Mouse (Mus musculus) midbrain, embryonic 13.5 days (tissue): Measurements from ENCODE around the gene Ifnl2. TPM values are rescaled to one million over a fixed set of nuclear protein-coding genes. Genes with fewer than 3 reads are reported as not detected.
"Not testable (repeated sequence)": the region's sequence is repeated elsewhere in the genome, so short reads cannot be mapped to it uniquely, and the experiment has no call there.

Experiments
- ATAC-seq: fragments of 200-750 bp; cut with Nextera tagmentation; 2 replicates; pipeline ENCODE4 v1.8.0; 2017; ENCODE audit warnings: mild to moderate bottlenecking, moderate TSS enrichment, moderate library complexity
- H3K27ac ChIP-seq: fragments of 300-500 bp; sonication (generic); 2 replicates; pipeline ENCODE4 v1.5.1; 2015; ENCODE audit warnings: inconsistent platforms, mild to moderate bottlenecking, moderate library complexity
- H3K27me3 ChIP-seq: fragments of 300-500 bp; sonication (generic); 2 replicates; pipeline ENCODE4 v1.6.1; 2015; ENCODE audit warnings: mild to moderate bottlenecking, inconsistent platforms
- H3K36me3 ChIP-seq: fragments of 300-500 bp; sonication (generic); 2 replicates; pipeline ENCODE4 v1.6.1; 2015; ENCODE audit warnings: mild to moderate bottlenecking, inconsistent platforms
- H3K4me1 ChIP-seq: fragments of 300-500 bp; sonication (generic); replicated peaks from 2 replicates; pipeline ENCODE4 v1.6.1; 2015; ENCODE audit warnings: inconsistent platforms
- H3K4me2 ChIP-seq: fragments of 300-500 bp; sonication (generic); replicated peaks from 2 replicates; pipeline ENCODE4 v1.6.1; 2015; ENCODE audit warnings: moderate library complexity, mild to moderate bottlenecking, inconsistent platforms
- H3K4me3 ChIP-seq: fragments of 300-500 bp; sonication (generic); replicated peaks from 2 replicates; pipeline ENCODE4 v1.5.1; 2015; ENCODE audit warnings: mild to moderate bottlenecking, inconsistent platforms
- H3K9ac ChIP-seq: fragments of 300-500 bp; sonication (generic); replicated peaks from 2 replicates; pipeline ENCODE4 v1.6.1; 2015; ENCODE audit warnings: mild to moderate bottlenecking, inconsistent platforms
- H3K9me3 ChIP-seq: fragments of 300-500 bp; sonication (generic); 2 replicates; pipeline ENCODE4 v1.6.1; 2016; ENCODE audit warnings: mild to moderate bottlenecking, inconsistent platforms
- WGBS: fragments of 180-500 bp; shearing (Covaris S2); methylation state at CpG from one replicate; pipeline ENCODE4 v1.1.7; 2015; 5-methylcytosine and 5-hydroxymethylcytosine counted together
- polyA plus RNA-seq: library from polyadenylated mRNA; unstranded; fragments of >200 nt; fragmentation: Nextera tagmentation; extraction: Ambion mirVana; gene quantifications from 2 replicates; pipeline ENCODE4 v1.2.1, GENCODE M21; 2015

Ifnl2 gene
- not detected in 2 replicates for polyA plus RNA-seq

DNA sequence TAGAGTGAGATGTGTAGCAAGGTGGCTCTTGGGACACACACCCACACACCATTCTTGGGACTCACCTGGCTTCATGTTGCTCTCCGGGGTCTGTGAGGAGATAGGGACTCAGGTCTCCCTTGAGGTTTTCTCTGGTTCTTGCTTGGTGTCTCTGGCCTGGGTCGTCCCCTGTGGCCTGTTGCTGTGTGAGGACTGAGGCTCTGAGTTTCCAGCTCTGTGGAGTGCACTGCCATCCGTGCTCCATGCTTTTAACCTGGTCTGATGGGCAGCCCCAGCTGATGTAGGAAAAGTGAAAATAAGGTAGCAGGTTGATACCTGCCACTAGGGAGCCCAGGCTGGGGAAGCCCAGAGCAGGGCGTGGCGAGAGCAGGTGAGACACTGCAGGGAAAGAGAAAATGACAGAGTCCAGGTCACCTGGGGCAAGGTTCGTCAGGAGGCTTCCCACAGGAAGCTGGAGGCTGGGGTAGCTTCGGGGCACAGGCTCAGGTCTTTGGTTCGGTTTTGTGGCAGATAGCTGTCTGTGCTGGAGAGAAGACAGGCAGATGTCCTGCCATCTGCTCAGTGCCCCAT is at the start of gene Ifnl2:
Gene Ifnl2, minus strand, starts transcription at position 51 of the 570 bp plus-strand sequence.
- not testable (repeated sequence) for H3K4me1 ChIP-seq, H3K9me3 ChIP-seq, ATAC-seq, H3K27ac ChIP-seq, H3K4me3 ChIP-seq, H3K4me2 ChIP-seq, H3K9ac ChIP-seq, H3K27me3 ChIP-seq, H3K36me3 ChIP-seq
- 68% methylated on average over 8 of the region's 8 CpGs for WGBS

DNA sequence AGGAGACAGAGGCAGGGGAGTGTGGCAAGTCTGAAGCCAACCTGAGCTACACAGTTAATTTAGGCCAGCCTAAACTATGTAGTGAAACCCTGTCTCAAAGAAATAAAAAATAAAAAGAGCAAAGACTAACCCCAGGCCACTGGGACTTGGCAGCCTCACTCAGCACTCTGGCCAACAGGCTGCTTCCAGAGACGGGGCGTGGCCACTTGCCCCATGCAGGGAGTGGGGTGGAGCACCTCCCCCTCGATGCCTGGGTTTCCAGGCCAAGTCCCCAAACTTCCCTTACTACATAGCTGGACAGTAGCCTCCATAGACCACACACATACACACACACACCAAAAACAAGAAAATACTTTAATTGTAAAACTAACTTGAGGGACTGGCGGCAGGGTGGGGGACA is 48.2 kb upstream of the Ifnl2 start:
- 72% methylated on average over 4 of the region's 4 CpGs for WGBS
- H3K4me1 ChIP-seq, result peaks cover 4% of the 10 kb centered on the region; the same call in 1 of the 2 replicates

DNA sequence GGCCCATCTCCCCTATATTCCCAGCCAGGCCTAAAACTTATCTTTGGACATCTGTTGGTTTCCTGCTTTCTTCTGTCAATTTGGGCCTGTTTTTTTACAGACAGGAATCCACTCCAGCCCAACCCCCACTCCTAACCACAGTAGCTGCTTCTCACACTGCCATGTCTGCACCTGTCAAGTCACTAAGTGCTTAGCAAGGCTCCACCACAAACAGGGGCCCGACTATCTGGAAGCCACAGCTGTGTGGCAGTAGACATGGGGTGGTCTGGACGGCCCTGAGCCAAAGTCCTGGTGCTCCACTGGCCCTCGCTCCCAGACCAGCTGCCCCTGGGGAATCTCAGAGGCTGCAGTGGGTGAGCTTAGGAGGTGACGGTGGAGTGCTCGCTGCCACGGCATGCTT is 47.5 kb upstream of the Ifnl2 start:
- ATAC-seq, result no peak
- Histone ChIP-seq H3K27ac (no peak overlapping the region), H3K36me3 (peaks cover 46% of the 10 kb centered on the region), H3K4me1 (peaks cover 4% of the 10 kb centered on the region; the same call in 1 of the 2 replicates), H3K9ac (no peak overlapping the region), H3K4me3 (no peak overlapping the region), H3K4me2 (no peak overlapping the region), H3K9me3 (0 out of 2 replicates have a peak, but pooled peaks cover 2% of the 10 kb centered on the region), H3K27me3 (no peaks in the 10 kb centered on the region)
- WGBS, result 91% methylated on average over 6 of the region's 6 CpGs

More for the DNA sequence above, 48.2 kb upstream of the Ifnl2 start:
- no peaks in the 10 kb centered on the region for H3K27me3 ChIP-seq
- H3K4me2 ChIP-seq, result no peak overlapping the region
- no peak overlapping the region for H3K9ac ChIP-seq
- H3K36me3 ChIP-seq, result peaks cover 54% of the 10 kb centered on the region
- no peak for ATAC-seq
- no peak overlapping the region for H3K4me3 ChIP-seq
- 0 out of 2 replicates have a peak, but pooled peaks cover under 1% of the 10 kb centered on the region for H3K9me3 ChIP-seq
- no peak overlapping the region for H3K27ac ChIP-seq

DNA sequence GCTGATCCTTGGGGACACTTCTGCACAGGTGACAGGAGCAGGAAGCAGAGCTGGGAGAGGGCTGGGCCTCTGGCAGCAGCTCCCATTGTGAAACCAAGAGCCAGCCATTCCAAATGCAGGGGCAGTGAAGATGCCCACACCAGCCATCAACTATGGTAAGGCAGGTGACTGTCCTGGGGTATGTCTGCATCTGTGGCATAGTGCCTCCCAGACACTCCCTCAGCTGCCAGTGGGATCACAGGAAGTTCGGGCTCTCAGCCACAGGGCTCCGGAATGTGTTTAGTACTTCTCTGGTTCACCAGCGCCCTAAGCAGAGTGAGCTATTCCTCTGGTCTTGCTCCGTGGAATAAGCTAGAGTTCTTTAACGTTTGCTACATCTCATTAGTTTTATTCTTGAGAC is 46.8 kb upstream of the Ifnl2 start:
- Histone ChIP-seq H3K27ac (no peak overlapping the region), H3K36me3 (peaks cover 39% of the 10 kb centered on the region), H3K9ac (no peak overlapping the region), H3K27me3 (no peaks in the 10 kb centered on the region), H3K4me2 (no peak overlapping the region), H3K4me1 (peaks cover 4% of the 10 kb centered on the region; the same call in 1 of the 2 replicates), H3K4me3 (no peak overlapping the region), H3K9me3 (0 out of 2 replicates have a peak, but pooled peaks cover 2% of the 10 kb centered on the region)
- ATAC-seq, result no peak
- 82% methylated on average over 5 of the region's 5 CpGs for WGBS

DNA sequence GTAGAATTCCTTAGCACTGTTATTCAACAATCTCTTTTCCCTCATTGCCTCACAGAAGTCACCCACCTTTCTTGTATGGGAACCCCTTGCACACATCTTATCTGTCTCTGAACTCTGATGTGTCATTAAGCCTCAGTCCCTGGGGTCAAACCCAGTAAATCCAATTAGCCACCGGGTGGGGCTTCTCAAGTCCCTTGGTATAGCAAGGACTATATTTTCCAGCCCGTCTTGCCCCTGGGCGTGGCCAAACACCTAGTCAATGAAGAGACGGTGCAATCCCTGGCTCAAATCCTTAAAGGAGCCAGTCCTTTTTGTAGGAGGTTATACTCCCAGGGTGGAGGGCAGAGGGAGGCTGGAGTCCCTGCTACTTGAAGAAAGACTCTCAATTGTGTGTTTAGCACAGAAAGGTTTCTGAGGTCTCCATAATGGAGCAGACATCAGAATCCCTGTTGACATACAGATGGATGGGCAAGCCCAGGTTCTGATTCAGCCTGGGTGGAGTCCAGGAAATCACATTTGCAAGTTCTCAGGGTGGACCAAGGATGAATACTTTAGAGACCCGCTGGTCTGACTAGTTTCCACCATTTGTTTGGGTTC is 45.8 kb upstream of the Ifnl2 start:
- ATAC-seq, result no peak
- no peak overlapping the region for H3K4me3 ChIP-seq
- WGBS, result 18% methylated on average over 5 of the region's 5 CpGs
- H3K36me3 ChIP-seq, result peaks cover 32% of the 10 kb centered on the region
- H3K4me1 ChIP-seq, result peaks cover 4% of the 10 kb centered on the region; the same call in 1 of the 2 replicates
- no peak overlapping the region for H3K4me2 ChIP-seq
- H3K9me3 ChIP-seq, result 0 out of 2 replicates have a peak, but pooled peaks cover 2% of the 10 kb centered on the region
- no peak overlapping the region for H3K27ac ChIP-seq
- H3K9ac ChIP-seq, result no peak overlapping the region
- no peaks in the 10 kb centered on the region for H3K27me3 ChIP-seq

DNA sequence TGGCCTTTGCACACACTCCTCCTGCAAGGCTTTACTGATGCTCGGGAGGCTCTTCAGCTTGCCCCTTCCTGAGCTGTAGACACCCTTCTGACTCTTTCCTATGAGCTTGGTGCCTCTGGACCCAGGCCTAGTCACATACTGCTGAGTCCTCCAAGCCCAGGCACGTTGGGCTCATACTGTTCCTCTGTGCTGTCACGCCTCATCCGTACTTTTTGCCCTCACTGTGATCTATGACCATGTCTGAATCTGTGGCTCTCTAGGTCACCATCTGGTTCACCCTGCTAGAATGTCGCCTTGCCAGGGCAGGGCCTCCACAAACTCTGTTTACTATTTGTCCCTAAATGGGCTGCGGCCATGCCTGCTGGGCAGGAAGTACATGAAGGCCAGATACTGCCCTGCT is 42.8 kb upstream of the Ifnl2 start:
- Histone ChIP-seq H3K9me3 (0 out of 2 replicates have a peak, but pooled peaks cover 2% of the 10 kb centered on the region), H3K27me3 (peaks cover 7% of the 10 kb centered on the region), H3K4me3 (no peak overlapping the region), H3K9ac (no peak overlapping the region), H3K27ac (no peak overlapping the region), H3K36me3 (peaks cover 5% of the 10 kb centered on the region; the same call in 1 of the 2 replicates), H3K4me2 (no peak overlapping the region), H3K4me1 (peaks cover 4% of the 10 kb centered on the region; the same call in 1 of the 2 replicates)
- ATAC-seq, result no peak
- 92% methylated on average over 6 of the region's 6 CpGs for WGBS

DNA sequence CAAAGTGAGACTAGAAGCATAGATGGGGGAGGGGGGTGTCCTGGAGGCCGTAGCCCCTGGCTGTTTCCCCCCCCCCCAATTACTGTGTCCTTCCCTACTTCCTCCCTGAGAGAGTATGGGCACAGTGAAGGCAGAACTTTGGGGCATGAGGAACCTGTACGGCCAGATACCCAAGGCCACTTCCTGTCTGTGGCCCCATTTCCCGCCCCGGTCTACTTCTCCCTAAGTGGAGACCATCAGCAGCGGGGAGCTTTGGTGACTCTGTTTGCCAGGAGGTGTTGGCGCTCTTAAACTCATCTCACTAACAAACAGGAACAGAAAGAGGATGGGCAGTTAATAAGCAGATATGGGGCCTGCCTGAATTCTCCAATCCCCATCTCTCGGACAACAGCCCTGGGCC is 37.4 kb upstream of the Ifnl2 start:
- 75% methylated on average over 7 of the region's 7 CpGs for WGBS
- Histone ChIP-seq H3K9ac (0 out of 2 replicates have a peak overlapping the region, but pooled peaks have one; percentile 16), H3K9me3 (no peaks in the 10 kb centered on the region), H3K27me3 (peaks cover 55% of the 10 kb centered on the region), H3K27ac (no peak overlapping the region), H3K4me3 (no peak overlapping the region), H3K36me3 (no peaks in the 10 kb centered on the region), H3K4me1 (peaks cover 24% of the 10 kb centered on the region), H3K4me2 (no peak overlapping the region)
- no peak for ATAC-seq

DNA sequence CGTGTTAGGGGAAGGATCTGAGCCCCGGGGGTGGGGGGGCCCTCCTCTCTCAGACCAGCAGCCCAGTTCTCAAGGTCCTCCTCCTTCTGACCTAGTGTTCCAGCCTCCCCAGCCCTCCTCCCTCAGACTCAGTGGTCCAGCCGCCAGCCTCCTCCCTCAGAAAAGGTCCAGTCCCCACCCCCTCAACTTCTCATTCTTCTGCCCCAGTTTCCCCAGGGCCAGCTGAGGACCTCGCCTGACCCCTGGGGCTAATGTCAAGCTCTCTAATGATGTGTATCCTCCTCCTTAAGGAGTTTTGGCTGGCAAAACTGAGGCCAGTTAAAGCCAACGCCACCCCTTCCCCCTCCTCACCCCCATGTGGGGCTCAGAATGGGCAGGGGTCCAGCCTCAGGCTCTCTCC is 36.9 kb upstream of the Ifnl2 start, which contains the start of gene Nccrp1:
Gene Nccrp1, minus strand, starts transcription at position 101 of the 400 bp plus-strand sequence.
- Histone ChIP-seq H3K4me2 (peak within 1 kb of the TSS; percentile 60), H3K27me3 (peaks cover 55% of the 10 kb centered on the region), H3K4me1 (peaks cover 24% of the 10 kb centered on the region), H3K9me3 (no peaks in the 10 kb centered on the region), H3K36me3 (no peaks in the 10 kb centered on the region), H3K27ac (no peak within 1 kb of the TSS), H3K4me3 (peak within 1 kb of the TSS; percentile 38), H3K9ac (peak within 1 kb of the TSS; percentile 58)
- WGBS, result 5% methylated on average over 5 of the region's 5 CpGs
- no peak for ATAC-seq

DNA sequence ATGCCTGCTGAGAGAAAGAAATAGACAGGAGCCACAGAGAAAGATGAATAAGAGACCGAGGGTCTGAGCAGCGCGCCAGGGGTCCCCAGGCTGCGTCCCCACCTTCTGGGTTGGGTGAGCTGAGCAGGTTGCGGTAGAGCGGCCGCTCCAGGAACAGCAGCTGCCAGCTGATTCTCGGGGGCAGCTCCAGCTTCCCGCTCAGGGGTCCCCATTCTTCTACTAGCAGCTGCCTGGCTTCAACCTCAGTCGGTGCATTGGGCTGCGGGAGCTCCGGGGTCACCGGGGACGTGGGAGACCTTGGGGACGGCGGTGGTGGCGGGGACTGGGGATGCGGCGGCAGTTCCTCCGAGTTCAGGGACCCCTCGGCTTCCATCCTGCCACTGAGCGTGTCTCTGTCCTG is 36.4 kb upstream of the Ifnl2 start:
- Histone ChIP-seq H3K27me3 (peaks cover 55% of the 10 kb centered on the region), H3K4me2 (peak overlapping the region; percentile 60), H3K9me3 (no peaks in the 10 kb centered on the region), H3K9ac (peak overlapping the region; percentile 58), H3K4me3 (peak overlapping the region; percentile 38), H3K36me3 (no peaks in the 10 kb centered on the region), H3K27ac (no peak overlapping the region), H3K4me1 (peaks cover 24% of the 10 kb centered on the region)
- no peak for ATAC-seq
- under 1% methylated on average over 22 of the region's 22 CpGs for WGBS

DNA sequence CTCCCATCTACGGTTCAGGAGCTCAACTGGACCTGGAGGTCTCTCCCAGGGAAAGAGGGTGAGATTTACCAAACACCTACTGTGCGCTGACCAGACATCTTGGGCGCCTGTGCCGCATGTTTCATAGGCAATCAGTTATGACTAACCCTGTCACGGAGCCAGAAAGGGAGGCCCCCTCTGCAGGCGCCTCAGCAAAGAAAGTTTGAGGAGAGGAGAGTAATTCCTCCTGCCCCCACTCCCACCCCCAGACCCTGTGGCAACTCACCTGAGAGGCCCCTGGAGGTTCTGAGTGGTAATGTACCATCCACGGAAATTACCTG is 35.6 kb upstream of the Ifnl2 start:
- peak overlapping the region; percentile 60; the same call in 1 of the 2 replicates for H3K4me2 ChIP-seq
- H3K9ac ChIP-seq, result no peak overlapping the region
- no peaks in the 10 kb centered on the region for H3K36me3 ChIP-seq
- H3K4me3 ChIP-seq, result no peak overlapping the region
- no peak overlapping the region for H3K27ac ChIP-seq
- 42% methylated on average over 7 of the region's 7 CpGs for WGBS
- ATAC-seq, result no peak
- H3K27me3 ChIP-seq, result peaks cover 55% of the 10 kb centered on the region
- H3K9me3 ChIP-seq, result no peaks in the 10 kb centered on the region
- peaks cover 24% of the 10 kb centered on the region for H3K4me1 ChIP-seq

DNA sequence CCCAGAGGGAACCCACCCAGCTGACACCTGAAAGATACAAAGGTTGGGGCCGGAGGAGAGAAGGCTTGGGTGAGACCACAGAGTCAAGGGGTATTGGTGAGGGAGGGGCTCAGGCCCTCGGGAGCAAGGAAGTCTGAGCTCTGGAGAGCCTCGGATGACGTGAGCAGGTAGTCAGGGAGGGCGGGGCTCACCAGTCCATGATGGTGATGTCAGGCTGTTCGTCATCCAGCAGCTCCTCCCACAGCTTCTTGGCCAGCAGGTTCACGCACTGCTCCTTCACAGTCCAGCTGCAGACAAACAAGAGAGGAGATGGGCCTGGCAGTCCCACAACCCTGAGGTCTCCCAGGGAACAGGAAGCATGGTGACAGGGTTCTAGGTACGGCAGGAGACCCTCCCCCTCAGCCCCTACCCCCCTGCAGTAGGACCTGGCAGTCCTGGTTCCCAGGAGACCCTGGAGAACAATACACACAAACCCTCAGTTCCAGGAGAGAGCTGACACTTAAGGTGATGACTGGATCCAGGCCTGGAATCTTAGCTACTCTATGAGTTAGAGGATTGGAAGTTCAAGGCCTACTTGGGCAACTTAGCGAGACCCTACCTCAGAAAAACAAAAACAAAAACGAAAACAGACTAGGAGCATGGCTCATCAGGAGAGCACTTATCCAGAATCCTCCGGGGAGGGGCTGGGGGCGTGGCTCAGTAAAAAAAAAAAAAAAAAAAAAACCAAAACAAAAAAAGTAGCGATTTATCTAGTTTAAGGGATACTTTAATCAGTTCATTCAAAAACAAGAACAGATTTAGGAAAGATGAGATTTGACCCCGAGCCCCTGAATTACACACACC is 35.0 kb upstream of the Ifnl2 start:
- Histone ChIP-seq H3K4me3 (no peak overlapping the region), H3K27ac (no peak overlapping the region), H3K9me3 (no peaks in the 10 kb centered on the region), H3K9ac (no peak overlapping the region; the same call in 1 of the 2 replicates), H3K36me3 (no peaks in the 10 kb centered on the region), H3K4me1 (peaks cover 24% of the 10 kb centered on the region), H3K27me3 (peaks cover 55% of the 10 kb centered on the region), H3K4me2 (no peak overlapping the region)
- ATAC-seq, result 0 out of 2 replicates have a peak, but pooled peaks have one; percentile 25
- 24% methylated on average over 14 of the region's 14 CpGs for WGBS
